In the genomic region with DNA sequence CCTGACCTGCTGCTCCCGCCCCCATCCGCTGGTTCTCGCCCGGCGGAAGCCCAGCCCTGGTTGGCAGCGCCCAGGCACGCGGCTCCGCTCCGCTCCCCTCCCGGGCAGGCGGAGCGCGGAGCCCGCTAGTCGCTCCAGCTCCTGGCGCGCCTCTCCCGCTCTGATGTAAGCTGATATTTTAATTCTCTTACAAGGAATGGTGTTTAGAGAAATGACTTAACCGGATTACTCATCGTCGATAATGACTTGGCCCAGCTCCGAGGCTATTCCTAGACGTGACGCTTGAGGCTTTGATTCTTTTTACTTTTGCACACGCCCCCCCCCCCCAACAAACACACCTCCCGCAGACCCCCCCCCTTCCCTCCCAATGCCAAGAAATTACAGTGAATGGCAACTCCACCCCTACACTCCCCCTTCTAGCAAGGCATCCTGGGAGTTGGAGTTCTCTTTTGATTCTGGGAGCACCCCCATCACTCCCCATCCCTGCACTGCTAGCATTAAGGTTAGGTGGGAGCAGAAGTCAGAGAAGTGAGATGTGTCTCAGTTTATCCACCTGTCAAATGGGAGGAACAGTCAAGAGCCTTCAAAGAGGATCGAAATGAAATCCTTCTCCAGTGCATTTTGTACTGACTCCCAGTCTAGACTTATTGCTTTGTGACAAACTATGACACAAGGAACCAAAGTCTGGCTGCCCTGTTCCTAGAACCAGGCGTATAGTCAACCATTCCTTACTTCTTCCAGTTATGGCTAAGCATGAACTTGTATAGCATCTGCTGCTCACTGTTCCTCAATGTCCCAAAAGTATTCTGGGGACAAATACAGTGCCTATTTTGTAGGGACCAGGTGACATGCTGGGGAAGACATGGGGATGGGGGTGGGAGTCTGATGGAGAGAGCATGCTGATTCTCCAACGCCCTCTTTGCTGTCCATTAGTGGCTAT, we compare ENCODE assay signal across 8 mouse cellular contexts. TPM values are rescaled to one million over a fixed set of nuclear protein-coding genes. Genes with fewer than 3 reads are reported as not detected.
DNase-seq lines count a peak whose midpoint lies in the region; ATAC-seq and TF ChIP-seq lines count a peak whose summit lies in the region.

No protein-coding gene starts in this region.

- H3K9ac ChIP-seq in forebrain, embryonic 15.5 days (replicated peaks) = peak overlapping the region; percentile 37
- H3K9ac ChIP-seq in liver, embryonic 16.5 days (ENCODE audit: low read depth, low read length) = no peak overlapping the region

- peaks cover 7% of the 10 kb centered on the region for H3K79me2 ChIP-seq in C2C12 (ENCODE audit: control insufficient read depth, insufficient read depth)

- TF ChIP-seq POLR2A in bone marrow macrophage, adult 2 months (IDR thresholded peaks at IDR 0.05; ENCODE audit: borderline replicate concordance, low read depth, low read length) = no peak

- H3K4me3 ChIP-seq in C2C12 (ENCODE audit: insufficient read depth, poor library complexity, severe bottlenecking) = no peak overlapping the region
- peak overlapping the region; percentile 41 for H3K4me3 ChIP-seq in bone marrow macrophage, adult 2 months (ENCODE audit: insufficient read depth, low read length)
- peak overlapping the region; percentile 39 for H3K4me3 ChIP-seq in forebrain, embryonic 15.5 days
- peak overlapping the region; percentile 11 for H3K4me3 ChIP-seq in liver, embryonic 16.5 days (ENCODE audit: low read depth, low read length)

- TF ChIP-seq CTCF in C2C12 (IDR thresholded peaks at IDR 0.05; ENCODE audit: control insufficient read depth, insufficient read depth, insufficient read length) = no peak
- TF ChIP-seq CTCF in bone marrow macrophage, adult 2 months (IDR thresholded peaks at IDR 0.05; ENCODE audit: low read depth, low read length) = no peak

- intact Hi-C loops in heart, postnatal 10 days (cut with DNase I) = no loop called here

- peak; percentile 60 for ATAC-seq in forebrain, embryonic 15.5 days (replicated peaks)
- ATAC-seq in liver, embryonic 16.5 days (ENCODE audit: low read depth) = no peak

- peaks cover 2% of the 10 kb centered on the region for H3K79me3 ChIP-seq in C2C12 (ENCODE audit: low read depth)

- peak overlapping the region; percentile 72 for H3K4me2 ChIP-seq in forebrain, embryonic 15.5 days (replicated peaks)
- H3K4me2 ChIP-seq in liver, embryonic 16.5 days (ENCODE audit: low read depth, low read length) = peak overlapping the region; percentile 43

- H3ac ChIP-seq in C2C12 (ENCODE audit: control insufficient read depth, insufficient read length, low read depth) = no peak overlapping the region

- H3K9me3 ChIP-seq in forebrain, embryonic 15.5 days = no peaks in the 10 kb centered on the region
- no peaks in the 10 kb centered on the region for H3K9me3 ChIP-seq in liver, embryonic 16.5 days (replicated peaks; ENCODE audit: control insufficient read depth, low read length)

- peak; percentile 94 for DNase-seq in heart, postnatal 10 days
- peak; percentile 65 to 74 for DNase-seq in kidney, postnatal 4 days
- peak; percentile 57 for DNase-seq in retina, adult 2 months (ENCODE audit: low read depth, low spot score)
- peak; percentile 63 for DNase-seq in urinary bladder, postnatal 25 days (ENCODE audit: low spot score)

- no peaks in the 10 kb centered on the region for H3K27me3 ChIP-seq in C2C12 (ENCODE audit: control insufficient read depth, insufficient read depth, insufficient read length)
- peaks cover 4% of the 10 kb centered on the region; the same call in 1 of the 2 replicates for H3K27me3 ChIP-seq in forebrain, embryonic 15.5 days
- H3K27me3 ChIP-seq in liver, embryonic 16.5 days (ENCODE audit: control insufficient read depth, insufficient read depth, low read depth, low read length) = peaks cover 42% of the 10 kb centered on the region

- 9% methylated on average over 30 of the region's 30 CpGs for WGBS in forebrain, embryonic 15.5 days
- 7% methylated on average over 30 of the region's 30 CpGs for WGBS in liver, embryonic 16.5 days (ENCODE audit: insufficient replicate concordance)

- no peaks in the 10 kb centered on the region for H3K36me3 ChIP-seq in C2C12 (ENCODE audit: control insufficient read depth, insufficient read depth)
- H3K36me3 ChIP-seq in forebrain, embryonic 15.5 days = no peaks in the 10 kb centered on the region
- no peaks in the 10 kb centered on the region for H3K36me3 ChIP-seq in liver, embryonic 16.5 days (ENCODE audit: control insufficient read depth, insufficient read depth)

- peaks cover 13% of the 10 kb centered on the region for H3K4me1 ChIP-seq in bone marrow macrophage, adult 2 months (ENCODE audit: control insufficient read depth, insufficient read depth, low read length)
- H3K4me1 ChIP-seq in forebrain, embryonic 15.5 days = peaks cover 14% of the 10 kb centered on the region
- peaks cover 3% of the 10 kb centered on the region for H3K4me1 ChIP-seq in liver, embryonic 16.5 days (ENCODE audit: control insufficient read depth, low read depth, low read length)

- no peak overlapping the region for H3K27ac ChIP-seq in bone marrow macrophage, adult 2 months (ENCODE audit: insufficient read depth, low read depth, low read length)
- peak overlapping the region; percentile 66 for H3K27ac ChIP-seq in forebrain, embryonic 15.5 days (replicated peaks)
- no peak overlapping the region for H3K27ac ChIP-seq in liver, embryonic 16.5 days (ENCODE audit: low read length)

TF ChIP-seq in C2C12, 6 proteins besides CTCF, POLR2A, EP300 and RAD21:
- TF ChIP-seq FOSL1 (IDR thresholded peaks at IDR 0.05; ENCODE audit: insufficient read depth, low read length, poor library complexity, severe bottlenecking) (no peak), MYOD1 (IDR thresholded peaks at IDR 0.05; ENCODE audit: control insufficient read depth, insufficient read length, low read depth) (no peak), MAX (IDR thresholded peaks at IDR 0.05) (peak; percentile 90), CEBPB (IDR thresholded peaks at IDR 0.05; ENCODE audit: low read depth) (peak; percentile 5), USF1 (IDR thresholded peaks at IDR 0.05; ENCODE audit: low read depth) (no peak), MYOG (IDR thresholded peaks at IDR 0.05; ENCODE audit: control insufficient read depth, extremely low read depth, insufficient read length) (no peak)

RNA-seq across cellular contexts. Expression of a gene that starts 3.9 kb away (rescaled TPM):
- polyA plus RNA-seq in C2C12 (2012; fragmentation: generic; extraction: Trizol) = 25.6 TPM
- polyA plus RNA-seq in bone marrow macrophage, adult 2 months (2012; ENCODE audit: insufficient read depth, insufficient read length, missing spikeins) = 9.4 and 12.7 TPM in 2 replicates
- polyA plus RNA-seq in forebrain, embryonic 15.5 days (2015; fragmentation: Nextera tagmentation; extraction: Ambion mirVana) = 3.2 and 3.6 TPM in 2 replicates
- 10 to 100 TPM; 13.8 to 15.2 TPM for total RNA-seq in heart, postnatal 10 days (2021)
- polyA plus RNA-seq in liver, embryonic 16.5 days (2015; fragmentation: Nextera tagmentation; extraction: Ambion mirVana) = 3.6 and 4.9 TPM in 2 replicates

RNA-seq across cellular contexts. Expression of a gene that starts 29.2 kb away (rescaled TPM):
- polyA plus RNA-seq in C2C12 (2012; fragmentation: generic; extraction: Trizol) = 1.7 TPM
- polyA plus RNA-seq in bone marrow macrophage, adult 2 months (2012; ENCODE audit: insufficient read depth, insufficient read length, missing spikeins) = 168 and 181 TPM in 2 replicates
- 0.53 and 0.59 TPM in 2 replicates for polyA plus RNA-seq in forebrain, embryonic 15.5 days (2015; fragmentation: Nextera tagmentation; extraction: Ambion mirVana)
- 1 to 10 TPM; 3.2 to 6.1 TPM for total RNA-seq in heart, postnatal 10 days (2021)
- polyA plus RNA-seq in liver, embryonic 16.5 days (2015; fragmentation: Nextera tagmentation; extraction: Ambion mirVana) = 3.1 and 3.4 TPM in 2 replicates

RNA-seq across cellular contexts. Expression of a gene that starts 59.1 kb away (rescaled TPM):
- 20.1 TPM for polyA plus RNA-seq in C2C12 (2012; fragmentation: generic; extraction: Trizol)
- 38.3 and 43.1 TPM in 2 replicates for polyA plus RNA-seq in bone marrow macrophage, adult 2 months (2012; ENCODE audit: insufficient read depth, insufficient read length, missing spikeins)
- polyA plus RNA-seq in forebrain, embryonic 15.5 days (2015; fragmentation: Nextera tagmentation; extraction: Ambion mirVana) = 54.7 and 55.4 TPM in 2 replicates
- 10 to 100 TPM; 32.5 to 35.8 TPM for total RNA-seq in heart, postnatal 10 days (2021)
- 19.6 and 19.8 TPM in 2 replicates for polyA plus RNA-seq in liver, embryonic 16.5 days (2015; fragmentation: Nextera tagmentation; extraction: Ambion mirVana)

Comparison
In these comparisons a context has a peak if more than half of its experiments do, and no peak if none do; other contexts are left out.
1. RNA of a gene that starts 29.2 kb away (polyA plus RNA-seq): 168 to 181 TPM in bone marrow macrophage, adult 2 months; 3.1 to 3.4 TPM in liver, embryonic 16.5 days, 1.7 TPM in C2C12 (single experiment) and 0.53 to 0.59 TPM in forebrain, embryonic 15.5 days; every median in the first group is over 10 times any median in the second.
2. Peak in every context shown above with its lines, with median percentiles within 50 percentile points of each other: DNase-seq.